Mouse (Mus musculus) MEL (cell line): ENCODE results near the gene Gtf3c4. TPM values are rescaled to one million over a fixed set of nuclear protein-coding genes. Genes with fewer than 3 reads are reported as not detected.

ENCODE experiments used
- DNase-seq: peaks from one replicate; pipeline ENCODE4 v3.0.0; 2011; ENCODE audit warnings: low read depth, low spot score
- H3K27ac ChIP-seq: 2 replicates; pipeline ENCODE4 v1.5.1; 2012; ENCODE audit warnings: low read depth, mild to moderate bottlenecking, control low read depth, low read length, moderate library complexity; ENCODE audit not compliant: control insufficient read depth
- H3K27me3 ChIP-seq, 2 experiments: fragments of 150-350 bp in 1 of 2; sonication (generic) in 1 of 2; 2 replicates each; pipeline ENCODE4 v1.6.1; 2012; ENCODE audit warnings: low read length in 2 of 2, mild to moderate bottlenecking in 2 of 2, improper control_type of control experiment in 1 of 2, moderate library complexity in 1 of 2; ENCODE audit not compliant: insufficient read depth in 2 of 2, control insufficient read depth in 1 of 2
- H3K36me3 ChIP-seq, 2 experiments: 2 replicates each; pipeline ENCODE4 v1.6.1; 2012 to 2014; ENCODE audit warnings: low read length in 2 of 2, improper control_type of control experiment in 1 of 2, inconsistent platforms in 1 of 2, mild to moderate bottlenecking in 1 of 2; ENCODE audit not compliant: insufficient read depth in 2 of 2, control insufficient read depth in 1 of 2
- H3K4me1 ChIP-seq, 2 experiments: fragments of 150-350 bp in 1 of 2; sonication (generic) in 1 of 2; 2 replicates each; pipeline ENCODE4 v1.6.1; 2012; ENCODE audit warnings: low read length in 2 of 2, improper control_type of control experiment in 1 of 2, mild to moderate bottlenecking in 1 of 2; ENCODE audit not compliant: insufficient read depth in 2 of 2, control insufficient read depth in 1 of 2
- H3K4me3 ChIP-seq, 2 experiments: fragments of 150-350 bp in 1 of 2; sonication (generic) in 1 of 2; 2 replicates each; pipeline ENCODE4 v1.5.1; 2012; ENCODE audit warnings: low read depth in 2 of 2, low read length in 2 of 2, mild to moderate bottlenecking in 2 of 2, moderate library complexity in 2 of 2, control low read depth in 1 of 2, improper control_type of control experiment in 1 of 2; ENCODE audit not compliant: control insufficient read depth in 1 of 2, insufficient read depth in 1 of 2
- H3K79me2 ChIP-seq: 2 replicates; pipeline ENCODE4 v1.6.1; 2012; ENCODE audit warnings: mild to moderate bottlenecking, low read length, moderate library complexity; ENCODE audit not compliant: control insufficient read depth, poor library complexity, insufficient read depth
- H3K9ac ChIP-seq: 2 replicates; pipeline ENCODE4 v1.6.1; 2012; ENCODE audit warnings: low read depth, mild to moderate bottlenecking, control low read depth, low read length, moderate library complexity; ENCODE audit not compliant: control insufficient read depth, poor library complexity, severe bottlenecking
- H3K9me3 ChIP-seq: fragments of 150-350 bp; sonication (generic); replicated peaks from 2 replicates; pipeline ENCODE4 v1.6.1; 2012; ENCODE audit warnings: mild to moderate bottlenecking, low read length, improper control_type of control experiment, moderate library complexity; ENCODE audit not compliant: insufficient read depth
- BHLHE40 ChIP-seq: IDR thresholded peaks from 2 replicates; pipeline ENCODE4 v1.6.1; 2012; ENCODE audit warnings: low read depth, mild to moderate bottlenecking, inconsistent platforms, low read length, improper control_type of control experiment, borderline replicate concordance
- CTCF ChIP-seq, 3 experiments: IDR thresholded peaks in 2 of 3; conservative IDR thresholded peaks in 1 of 3; 2 replicates each; pipeline ENCODE4 v1.5.1; 2011 to 2012; ENCODE audit warnings: low read length in 3 of 3, low read depth in 2 of 3, mild to moderate bottlenecking in 2 of 3, improper control_type of control experiment in 1 of 3, inconsistent platforms in 1 of 3, mixed read lengths in 1 of 3, moderate library complexity in 1 of 3; ENCODE audit not compliant: control insufficient read depth in 1 of 3, insufficient read depth in 1 of 3, poor library complexity in 1 of 3, severe bottlenecking in 1 of 3
- EP300 ChIP-seq, 2 experiments: IDR thresholded peaks; 2 replicates each; pipeline ENCODE4 v1.6.1; 2011; ENCODE audit warnings: improper control_type of control experiment in 2 of 2, low read length in 2 of 2, low read depth in 1 of 2, mild to moderate bottlenecking in 1 of 2
- GABPA ChIP-seq: IDR thresholded peaks from 2 replicates; pipeline ENCODE4 v1.6.1; 2012; ENCODE audit warnings: low read depth, mild to moderate bottlenecking, inconsistent platforms, low read length, improper control_type of control experiment, moderate library complexity
- GATA1 ChIP-seq: IDR thresholded peaks from 2 replicates; pipeline ENCODE4 v1.6.1; 2011; ENCODE audit warnings: low read depth, low read length, improper control_type of control experiment
- HCFC1 ChIP-seq: IDR thresholded peaks from 2 replicates; pipeline ENCODE4 v1.6.1; 2012; ENCODE audit warnings: low read depth, mild to moderate bottlenecking, inconsistent platforms, low read length, improper control_type of control experiment, moderate library complexity
- KAT2A ChIP-seq: conservative IDR thresholded peaks from 2 replicates; pipeline ENCODE4 v1.6.1; 2012; ENCODE audit warnings: low read depth, low read length, improper control_type of control experiment, inconsistent platforms
- MAX ChIP-seq: IDR thresholded peaks from 2 replicates; pipeline ENCODE4 v1.6.1; 2011; ENCODE audit warnings: low read length, improper control_type of control experiment
- NRF1 ChIP-seq: IDR thresholded peaks from 2 replicates; pipeline ENCODE4 v1.6.1; 2014; ENCODE audit warnings: low read depth, mild to moderate bottlenecking, inconsistent platforms, low read length, improper control_type of control experiment, moderate library complexity; ENCODE audit not compliant: poor library complexity, insufficient read depth, severe bottlenecking
- POLR2A ChIP-seq, 2 experiments: IDR thresholded peaks; 2 replicates each; pipeline ENCODE4 v1.6.1; 2011 to 2012; ENCODE audit warnings: low read length in 2 of 2, mild to moderate bottlenecking in 2 of 2, control low read depth in 1 of 2, improper control_type of control experiment in 1 of 2, low read depth in 1 of 2, moderate library complexity in 1 of 2; ENCODE audit not compliant: control insufficient read depth in 1 of 2, insufficient read depth in 1 of 2, poor library complexity in 1 of 2
- POLR2AphosphoS5 ChIP-seq: IDR thresholded peaks from 2 replicates; pipeline ENCODE4 v1.6.1; 2012; ENCODE audit warnings: low read depth, borderline replicate concordance, mild to moderate bottlenecking, inconsistent platforms, low read length, moderate library complexity, mixed read lengths
- RAD21 ChIP-seq: IDR thresholded peaks from 2 replicates; pipeline ENCODE4 v1.6.1; 2011; ENCODE audit warnings: mild to moderate bottlenecking, low read depth, low read length, improper control_type of control experiment
- RCOR1 ChIP-seq: IDR thresholded peaks from 2 replicates; pipeline ENCODE4 v1.6.1; 2012; ENCODE audit warnings: low read depth, mild to moderate bottlenecking, inconsistent platforms, low read length, improper control_type of control experiment
- SMC3 ChIP-seq: IDR thresholded peaks from 2 replicates; pipeline ENCODE4 v1.6.1; 2011; ENCODE audit warnings: low read depth, low read length, improper control_type of control experiment
- TAL1 ChIP-seq: IDR thresholded peaks from 2 replicates; pipeline ENCODE4 v1.6.1; 2012; ENCODE audit warnings: mild to moderate bottlenecking, inconsistent platforms, low read length, moderate library complexity, mixed read lengths
- TCF12 ChIP-seq: IDR thresholded peaks from 2 replicates; pipeline ENCODE4 v1.6.1; 2014; ENCODE audit warnings: low read depth, mild to moderate bottlenecking, inconsistent platforms, low read length, improper control_type of control experiment, moderate library complexity
- UBTF ChIP-seq: IDR thresholded peaks from 2 replicates; pipeline ENCODE4 v1.6.1; 2012; ENCODE audit warnings: low read depth, mild to moderate bottlenecking, inconsistent platforms, low read length, improper control_type of control experiment, moderate library complexity, borderline replicate concordance; ENCODE audit not compliant: insufficient read depth
- USF1 ChIP-seq: IDR thresholded peaks from 2 replicates; pipeline ENCODE4 v1.6.1; 2014; ENCODE audit warnings: low read depth, mild to moderate bottlenecking, inconsistent platforms, low read length, improper control_type of control experiment, moderate library complexity
- USF2 ChIP-seq, 2 experiments: IDR thresholded peaks; 2 replicates each; pipeline ENCODE4 v1.6.1; 2011 to 2012; ENCODE audit warnings: improper control_type of control experiment in 2 of 2, low read length in 2 of 2, borderline replicate concordance in 1 of 2, inconsistent platforms in 1 of 2, low read depth in 1 of 2, mild to moderate bottlenecking in 1 of 2; ENCODE audit not compliant: insufficient read depth in 1 of 2
- ZC3H11A ChIP-seq: IDR thresholded peaks from 2 replicates; pipeline ENCODE4 v1.6.1; 2012; ENCODE audit warnings: low read depth, mild to moderate bottlenecking, inconsistent platforms, low read length, improper control_type of control experiment
- polyA plus RNA-seq, 2 experiments: library from polyadenylated mRNA; stranded (reverse) in 1 of 2; unstranded in 1 of 2; fragments of >175 nt in 1 of 2; fragments of >200 nt in 1 of 2; gene quantifications; 2 replicates each; pipeline versions ENCODE4 v1.2.1 to v1.2.4; 2012; ENCODE audit warnings: low replicate concordance in 2 of 2, low read depth in 1 of 2; ENCODE audit not compliant: insufficient read length in 2 of 2, insufficient read depth in 1 of 2, missing spikeins in 1 of 2
- total RNA-seq: library from RNA; depleted of rRNA; stranded (reverse); fragments of 300-350 nt; gene quantifications from 2 replicates; pipeline ENCODE4 v1.2.3, GENCODE M21; 2012

The Gtf3c4 gene
- total and polyA plus RNA-seq, 3 experiments: 28.3 to 37.4 TPM; not detected in 1

- Histone ChIP-seq H3K27ac (no peak overlapping the region), H3K9ac (no peak overlapping the region), H3K4me3 (no peak overlapping the region), H3K4me1 (no peaks in the 10 kb centered on the region), H3K79me2 (no peaks in the 10 kb centered on the region), H3K9me3 (no peaks in the 10 kb centered on the region), H3K27me3 (peaks cover 0 to 2% of the 10 kb centered on the region in 2 experiments; a peak in 2 of 4 replicates), H3K36me3 (no peaks in the 10 kb centered on the region)
- TF ChIP-seq BHLHE40 (no peak), POLR2A (IDR thresholded peaks at IDR 0.05; ENCODE audit: control insufficient read depth in 1 of 2, insufficient read depth in 1 of 2, low read depth in 1 of 2, low read length in 2 of 2, poor library complexity in 1 of 2) (no peak), NRF1 (no peak), UBTF (no peak), TCF12 (no peak), ZC3H11A (no peak), RCOR1 (no peak), HCFC1 (no peak), KAT2A (no peak), CTCF (IDR thresholded peaks at IDR 0.05 in 2 of 3, conservative IDR thresholded peaks at IDR 0.05 in 1 of 3; ENCODE audit: control insufficient read depth in 1 of 3, insufficient read depth in 1 of 3, low read depth in 2 of 3, low read length in 3 of 3, poor library complexity in 1 of 3, severe bottlenecking in 1 of 3) (no peak), TAL1 (no peak), USF2 (IDR thresholded peaks at IDR 0.05; ENCODE audit: borderline replicate concordance in 1 of 2, insufficient read depth in 1 of 2, low read depth in 1 of 2, low read length in 2 of 2) (no peak), MAX (no peak), POLR2AphosphoS5 (no peak), USF1 (no peak), EP300 (IDR thresholded peaks at IDR 0.05; ENCODE audit: low read depth in 1 of 2, low read length in 2 of 2) (no peak), SMC3 (no peak), RAD21 (no peak), GATA1 (no peak), GABPA (no peak)
- DNase-seq: no peak
Measured at GRCm38 (mm10) chr2:28780001-28780782, 60.0 kb downstream of the Gtf3c4 start.
